Mouse (Mus musculus) CH12.LX (cell line): Measurements from ENCODE around the gene Rsrc1.

Source experiments
- CTCF ChIP-seq, 2 experiments: IDR thresholded peaks in 1 of 2; conservative IDR thresholded peaks in 1 of 2; 2 replicates each; pipeline ENCODE4 v1.5.1; 2011 to 2012; ENCODE audit warnings: low read depth in 2 of 2, low read length in 2 of 2, improper control_type of control experiment in 1 of 2, inconsistent platforms in 1 of 2, mild to moderate bottlenecking in 1 of 2, moderate library complexity in 1 of 2
- E2F4 ChIP-seq: IDR thresholded peaks from 2 replicates; pipeline ENCODE4 v1.6.1; 2011; ENCODE audit warnings: low read depth, low read length, improper control_type of control experiment; ENCODE audit not compliant: insufficient replicate concordance
- HCFC1 ChIP-seq: IDR thresholded peaks from 2 replicates; pipeline ENCODE4 v1.6.1; 2012; ENCODE audit warnings: low read depth, mild to moderate bottlenecking, inconsistent platforms, low read length, improper control_type of control experiment
- MAX ChIP-seq: IDR thresholded peaks from 2 replicates; pipeline ENCODE4 v1.6.1; 2011; ENCODE audit warnings: low read length, improper control_type of control experiment
- MXI1 ChIP-seq: IDR thresholded peaks from 2 replicates; pipeline ENCODE4 v1.6.1; 2011; ENCODE audit warnings: mild to moderate bottlenecking, low read depth, low read length, improper control_type of control experiment
- MYC ChIP-seq: IDR thresholded peaks from 2 replicates; pipeline ENCODE4 v1.6.1; 2011; ENCODE audit warnings: low read depth, mild to moderate bottlenecking, improper control_type of control experiment, low read length
- POLR2A ChIP-seq: IDR thresholded peaks from 2 replicates; pipeline ENCODE4 v1.6.1; 2011; ENCODE audit warnings: low read depth, mild to moderate bottlenecking, improper control_type of control experiment, low read length
- POLR2AphosphoS2 ChIP-seq: IDR thresholded peaks from 2 replicates; pipeline ENCODE4 v1.6.1; 2011; ENCODE audit warnings: low read depth, low read length, improper control_type of control experiment
- SIN3A ChIP-seq: IDR thresholded peaks from 2 replicates; pipeline ENCODE4 v1.6.1; 2012; ENCODE audit warnings: low read length, improper control_type of control experiment, inconsistent platforms
- USF1 ChIP-seq: IDR thresholded peaks from 2 replicates; pipeline ENCODE4 v1.6.1; 2014; ENCODE audit warnings: low read depth, mild to moderate bottlenecking, inconsistent platforms, low read length, improper control_type of control experiment

DNA sequence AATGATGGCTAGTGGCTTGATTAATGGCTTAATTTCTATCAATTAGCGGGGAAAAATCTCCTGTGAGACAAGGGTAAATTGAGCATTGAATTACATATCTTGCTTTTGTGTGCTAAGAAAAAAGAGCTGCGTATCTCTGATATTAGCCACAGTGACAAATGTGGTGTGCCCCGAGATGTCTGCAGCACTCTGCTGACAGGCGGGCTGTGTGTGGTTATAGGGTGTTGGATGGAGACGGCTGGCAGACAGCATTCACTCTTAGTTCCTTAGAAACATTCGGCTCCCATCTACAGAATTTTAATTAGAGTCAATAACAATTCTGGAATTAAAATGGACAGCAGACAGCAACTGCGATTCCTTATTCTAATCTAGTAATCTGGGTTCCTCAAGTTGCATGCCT lies 359.7 kb downstream of the Rsrc1 start:
- TF ChIP-seq POLR2A, result no peak
- TF ChIP-seq SIN3A, result no peak
- TF ChIP-seq E2F4, result no peak
- TF ChIP-seq CTCF (conservative IDR thresholded peaks at IDR 0.05 in 1 of 2, IDR thresholded peaks at IDR 0.05 in 1 of 2; ENCODE audit: low read depth in 2 of 2, low read length in 2 of 2), result no peak
- no peak for TF ChIP-seq USF1
- no peak for TF ChIP-seq MXI1
- TF ChIP-seq MYC, result no peak
- no peak for TF ChIP-seq POLR2AphosphoS2
- TF ChIP-seq HCFC1, result no peak
- no peak for TF ChIP-seq MAX
